Comparison of ENCODE assay signal across 19 mouse cellular contexts in genomic region chr11:108079946-108080650, GRCm38 (mm10).
A peak's percentile ranks its signal among the peaks of the same experiment; 100 is the strongest.
DNase-seq lines count a peak whose midpoint lies in the region; ATAC-seq and TF ChIP-seq lines count a peak whose summit lies in the region.
"Had no signal": no experiment of that assay in that cellular context is flagged by ENCODE, and none has a peak within 500 bp of the region (broad histone marks: within the 10 kb centered on the region; RNA-seq: fewer than 3 reads in every experiment).

No protein-coding gene starts in this region.

- no peak overlapping the region for H3K4me2 ChIP-seq in hindbrain, postnatal 0 days (ENCODE audit: low read depth, low read length)
- no peak overlapping the region for H3K4me2 ChIP-seq in hindbrain, embryonic 14.5 days (replicated peaks)
- H3K4me2 ChIP-seq: embryonic facial prominence, embryonic 12.5 days; heart, embryonic 13.5 days; liver, embryonic 11.5 days; lung, embryonic 14.5 days had no signal

- no peaks in the 10 kb centered on the region; the same call in 1 of the 2 replicates for H3K4me1 ChIP-seq in hindbrain, postnatal 0 days (ENCODE audit: insufficient read depth, low read length)
- H3K4me1 ChIP-seq in hindbrain, embryonic 14.5 days (replicated peaks; ENCODE audit: control insufficient read depth, insufficient read depth, low read length) = 0 out of 2 replicates have a peak, but pooled peaks cover 6% of the 10 kb centered on the region
- H3K4me1 ChIP-seq: embryonic facial prominence, embryonic 12.5 days had no signal

- H3K9me3 ChIP-seq in hindbrain, postnatal 0 days (ENCODE audit: low read length) = no peaks in the 10 kb centered on the region
- no peaks in the 10 kb centered on the region for H3K9me3 ChIP-seq in hindbrain, embryonic 14.5 days (ENCODE audit: control insufficient read depth, low read length)
- H3K9me3 ChIP-seq: embryonic facial prominence, embryonic 12.5 days; heart, embryonic 13.5 days; limb, embryonic 10.5 days; megakaryocyte, embryonic 14.5 days had no signal

- TF ChIP-seq CTCF in hindbrain, postnatal 0 days (IDR thresholded peaks at IDR 0.05; ENCODE audit: low read depth) = no peak

- H3K4me3 ChIP-seq in hindbrain, postnatal 0 days (ENCODE audit: low read length) = no peak overlapping the region
- H3K4me3 ChIP-seq in hindbrain, embryonic 14.5 days (replicated peaks; ENCODE audit: low read length) = no peak overlapping the region
- H3K4me3 ChIP-seq: embryonic facial prominence, embryonic 12.5 days; heart, embryonic 13.5 days; limb, embryonic 10.5 days; megakaryocyte, embryonic 14.5 days had no signal

- no peaks in the 10 kb centered on the region for H3K36me3 ChIP-seq in hindbrain, postnatal 0 days (ENCODE audit: insufficient read depth, low read length)
- no peaks in the 10 kb centered on the region for H3K36me3 ChIP-seq in hindbrain, embryonic 14.5 days (replicated peaks; ENCODE audit: control insufficient read depth, insufficient read depth)
- H3K36me3 ChIP-seq: embryonic facial prominence, embryonic 12.5 days; G1E; heart, embryonic 13.5 days; limb, embryonic 10.5 days had no signal

- no peak overlapping the region for H3K9ac ChIP-seq in hindbrain, postnatal 0 days (replicated peaks; ENCODE audit: low read length)
- no peak overlapping the region for H3K9ac ChIP-seq in hindbrain, embryonic 14.5 days
- H3K9ac ChIP-seq: embryonic facial prominence, embryonic 12.5 days; heart, embryonic 13.5 days; lung, embryonic 14.5 days had no signal

- H3K27ac ChIP-seq in hindbrain, postnatal 0 days = peak overlapping the region; percentile 38; the same call in 1 of the 2 replicates
- no peak overlapping the region for H3K27ac ChIP-seq in hindbrain, embryonic 14.5 days
- H3K27ac ChIP-seq: embryonic facial prominence, embryonic 12.5 days; heart, embryonic 13.5 days; limb, embryonic 10.5 days had no signal

- peak; percentile 59 for ATAC-seq in hindbrain, postnatal 0 days
- ATAC-seq in hindbrain, embryonic 14.5 days (ENCODE audit: low FRiP score) = no peak
- ATAC-seq: intestine, postnatal 0 days had no signal

- WGBS in hindbrain, postnatal 0 days = 52% methylated on average over 5 of the region's 5 CpGs
- 73% methylated on average over 5 of the region's 5 CpGs for WGBS in hindbrain, embryonic 14.5 days

- peak; percentile 63 for DNase-seq in gastrocnemius, adult 18-20 months (ENCODE audit: low spot score)
- no peak for DNase-seq in gastrocnemius, postnatal 10 days
- peak; percentile 64 for DNase-seq in hindbrain, postnatal 0 days (ENCODE audit: low spot score)
- DNase-seq in hindbrain, embryonic 14.5 days (ENCODE audit: low spot score) = no peak
- peak; percentile 29 for DNase-seq in Muller cell, postnatal 12 days (ENCODE audit: inconsistent ontology term)
- peak; percentile 30 for DNase-seq in brain, adult 2 months (ENCODE audit: low read depth, low spot score)
- no peak for DNase-seq in spleen, postnatal 10 days (ENCODE audit: low spot score in 2 of 2)
- DNase-seq: adrenal gland, adult 2 months; cerebellum, adult 18-20 months; gastrocnemius, postnatal 14 days; lung, embryonic 14.5 days; thymus, postnatal 14 days had no signal

- no peaks in the 10 kb centered on the region for H3K27me3 ChIP-seq in hindbrain, postnatal 0 days (ENCODE audit: insufficient read depth, low read length)
- H3K27me3 ChIP-seq in hindbrain, embryonic 14.5 days (ENCODE audit: control insufficient read depth, insufficient read depth, low read length) = no peaks in the 10 kb centered on the region
- H3K27me3 ChIP-seq: embryonic facial prominence, embryonic 12.5 days; heart, embryonic 13.5 days; megakaryocyte, embryonic 14.5 days had no signal

Comparison
In these comparisons a context has a peak if more than half of its experiments do, and no peak if none do; other contexts are left out.
1. DNase-seq: peak in gastrocnemius, adult 18-20 months (single experiment), hindbrain, postnatal 0 days (single experiment), Muller cell, postnatal 12 days (single experiment) and brain, adult 2 months (single experiment); none in gastrocnemius, postnatal 10 days (single experiment), hindbrain, embryonic 14.5 days (single experiment) and spleen, postnatal 10 days (0 of 2).